Mouse (Mus musculus): Measurements from ENCODE around the gene Man1c1. TPM values are rescaled to one million over a fixed set of nuclear protein-coding genes. Genes with fewer than 3 reads are reported as not detected.

The Man1c1 gene
- polyA plus RNA-seq, 1 experiment from 2014 or later, result 5.2 TPM

DNA sequence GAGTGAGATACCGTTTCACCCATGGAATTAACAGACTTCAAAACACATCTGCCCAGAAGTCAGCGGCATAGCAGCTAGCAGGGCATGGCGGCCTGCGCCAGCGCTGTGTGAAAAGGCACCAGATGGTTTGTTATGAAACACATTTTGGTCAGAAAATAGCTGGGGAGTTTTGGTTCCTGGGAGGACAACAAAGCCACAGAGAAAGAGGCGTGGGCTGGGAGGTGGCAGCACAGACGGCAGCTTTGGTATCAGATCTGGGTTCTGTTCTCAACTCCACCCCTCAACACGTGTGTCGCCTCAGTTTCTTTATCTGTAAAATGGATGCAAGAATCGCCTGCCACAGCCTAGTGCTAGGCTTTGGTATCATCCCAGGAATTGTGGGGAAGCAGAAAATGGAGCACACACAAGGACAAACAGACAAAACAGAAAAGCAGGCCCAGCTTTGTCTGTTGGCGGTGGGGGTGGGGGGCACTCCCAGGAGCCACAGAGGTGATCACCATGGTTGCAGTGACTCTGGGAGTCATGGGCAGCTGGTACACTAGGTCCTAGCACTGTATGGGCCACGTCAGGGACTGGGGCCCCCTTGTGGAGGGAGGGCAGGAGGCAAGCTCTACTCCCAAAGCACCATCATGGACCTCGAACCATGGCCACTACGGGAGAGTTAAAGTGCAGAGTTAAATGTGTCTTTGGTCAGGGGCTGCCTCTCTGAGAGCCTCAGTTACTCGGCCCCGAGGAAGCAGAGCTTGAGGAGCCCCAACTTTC is 42.0 kb upstream of the Man1c1 start:
- H3K9me3 ChIP-seq (ENCODE audit: control insufficient read depth, low read length), result no peaks in the 10 kb centered on the region
- no peaks in the 10 kb centered on the region for H3K36me3 ChIP-seq (ENCODE audit: control insufficient read depth, insufficient read depth, low read length)
- no peak for ATAC-seq (replicated peaks; ENCODE audit: low FRiP score)
- WGBS, result 86% methylated on average over 16 of the region's 16 CpGs
- no peak overlapping the region for H3K27ac ChIP-seq (ENCODE audit: low read depth, low read length)
- no peaks in the 10 kb centered on the region for H3K27me3 ChIP-seq (ENCODE audit: control insufficient read depth, insufficient read depth, low read length)
- H3K9ac ChIP-seq (ENCODE audit: low read length), result no peak overlapping the region
- H3K4me1 ChIP-seq (replicated peaks; ENCODE audit: control insufficient read depth, insufficient read depth, low read length), result no peaks in the 10 kb centered on the region
- no peak for DNase-seq (ENCODE audit: low spot score)
- H3K4me3 ChIP-seq (ENCODE audit: low read depth, low read length), result no peak overlapping the region
- H3K4me2 ChIP-seq (ENCODE audit: low read depth, low read length, severe bottlenecking), result no peak overlapping the region

- H3K9me3 ChIP-seq (ENCODE audit: control insufficient read depth, low read length), result no peaks in the 10 kb centered on the region
- H3K36me3 ChIP-seq (ENCODE audit: control insufficient read depth, insufficient read depth, low read length), result no peaks in the 10 kb centered on the region
- H3K9ac ChIP-seq (ENCODE audit: low read length), result no peak overlapping the region
- 68% methylated on average over 16 of the region's 16 CpGs for WGBS
- H3K4me1 ChIP-seq (replicated peaks; ENCODE audit: control insufficient read depth, insufficient read depth, low read length), result no peaks in the 10 kb centered on the region
- no peaks in the 10 kb centered on the region for H3K27me3 ChIP-seq (ENCODE audit: control insufficient read depth, insufficient read depth, low read length)
- H3K27ac ChIP-seq (ENCODE audit: low read depth, low read length), result no peak overlapping the region
- no peak for ATAC-seq (replicated peaks; ENCODE audit: low FRiP score)
- no peak overlapping the region for H3K4me3 ChIP-seq (ENCODE audit: low read depth, low read length)
- no peak overlapping the region for H3K4me2 ChIP-seq (ENCODE audit: low read depth, low read length, severe bottlenecking)
- no peak for DNase-seq (ENCODE audit: low spot score)
Measured at GRCm38 (mm10) chr4:134743881-134744633, 40.0 kb upstream of the Man1c1 start.

DNA sequence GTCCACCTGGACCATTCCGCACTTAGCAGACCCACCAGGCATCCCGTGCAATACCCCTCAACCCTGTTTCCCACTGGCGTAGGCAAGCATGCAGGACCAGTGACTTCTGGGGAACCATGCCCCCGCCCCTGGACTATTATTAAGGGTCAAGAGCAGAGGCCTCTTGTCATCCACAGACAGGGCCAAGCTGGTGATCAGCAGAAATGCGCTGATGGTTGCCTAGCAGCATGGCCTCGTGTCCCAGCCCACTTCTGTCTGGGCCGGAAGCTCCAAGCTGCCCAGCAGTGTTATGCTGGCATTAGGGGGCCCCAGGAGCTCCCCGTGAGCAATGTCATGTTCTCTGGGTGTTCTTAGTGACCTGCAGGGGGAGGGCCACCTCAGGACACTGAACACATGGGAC is 37.9 kb upstream of the Man1c1 start:
- no peak for DNase-seq (ENCODE audit: low spot score)
- Histone ChIP-seq H3K27ac (ENCODE audit: low read depth, low read length) (no peak overlapping the region), H3K36me3 (ENCODE audit: control insufficient read depth, insufficient read depth, low read length) (no peaks in the 10 kb centered on the region), H3K4me3 (ENCODE audit: low read depth, low read length) (no peak overlapping the region), H3K4me2 (ENCODE audit: low read depth, low read length, severe bottlenecking) (no peak overlapping the region), H3K27me3 (ENCODE audit: control insufficient read depth, insufficient read depth, low read length) (no peaks in the 10 kb centered on the region), H3K4me1 (replicated peaks; ENCODE audit: control insufficient read depth, insufficient read depth, low read length) (0 out of 2 replicates have a peak, but pooled peaks cover under 1% of the 10 kb centered on the region), H3K9ac (ENCODE audit: low read length) (no peak overlapping the region), H3K9me3 (ENCODE audit: control insufficient read depth, low read length) (no peaks in the 10 kb centered on the region)
- ATAC-seq (replicated peaks; ENCODE audit: low FRiP score), result no peak
- 83% methylated on average over 8 of the region's 8 CpGs for WGBS

- H3K9me3 ChIP-seq (ENCODE audit: control insufficient read depth, low read length), result no peaks in the 10 kb centered on the region
- H3K36me3 ChIP-seq (ENCODE audit: control insufficient read depth, insufficient read depth, low read length), result no peaks in the 10 kb centered on the region
- DNase-seq (ENCODE audit: low spot score) (no peak), ATAC-seq (replicated peaks; ENCODE audit: low FRiP score) (no peak)
- H3K27ac ChIP-seq (ENCODE audit: low read depth, low read length), result no peak overlapping the region
- no peak overlapping the region for H3K4me2 ChIP-seq (ENCODE audit: low read depth, low read length, severe bottlenecking)
- H3K4me1 ChIP-seq (replicated peaks; ENCODE audit: control insufficient read depth, insufficient read depth, low read length), result 0 out of 2 replicates have a peak, but pooled peaks cover 2% of the 10 kb centered on the region
- H3K4me3 ChIP-seq (ENCODE audit: low read depth, low read length), result no peak overlapping the region
- no peaks in the 10 kb centered on the region for H3K27me3 ChIP-seq (ENCODE audit: control insufficient read depth, insufficient read depth, low read length)
- H3K9ac ChIP-seq (ENCODE audit: low read length), result no peak overlapping the region
- whole genome bisulfite sequencing, result 91% methylated on average over 4 of the region's 4 CpGs
Measured at GRCm38 (mm10) chr4:134740186-134740585, 36.1 kb upstream of the Man1c1 start.

DNA sequence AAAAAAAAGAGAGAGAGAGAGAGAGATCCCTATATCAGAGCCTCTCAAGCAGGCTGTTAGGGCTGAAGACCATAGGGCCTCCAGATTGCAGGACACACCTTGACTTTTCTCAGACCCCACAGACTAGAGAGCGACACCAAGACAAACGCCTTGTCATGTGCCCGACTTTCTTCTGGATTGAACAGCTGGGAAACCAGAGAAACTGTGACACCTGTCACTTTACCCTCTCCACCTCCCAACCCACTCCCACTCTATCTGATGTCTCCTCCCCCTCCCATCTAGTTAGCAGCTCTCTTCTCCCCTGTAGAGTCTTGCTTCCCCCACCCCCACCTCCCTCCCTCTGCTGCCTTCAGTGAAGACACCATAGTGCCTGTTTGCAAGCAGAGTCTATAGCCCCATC is 35.4 kb upstream of the Man1c1 start:
- WGBS, result 83% methylated on average over 3 of the region's 3 CpGs
- H3K4me2 ChIP-seq (ENCODE audit: low read depth, low read length, severe bottlenecking), result no peak overlapping the region
- no peaks in the 10 kb centered on the region for H3K36me3 ChIP-seq (ENCODE audit: control insufficient read depth, insufficient read depth, low read length)
- ATAC-seq (replicated peaks; ENCODE audit: low FRiP score) (no peak), DNase-seq (ENCODE audit: low spot score) (no peak)
- H3K9me3 ChIP-seq (ENCODE audit: control insufficient read depth, low read length), result no peaks in the 10 kb centered on the region
- H3K27ac ChIP-seq (ENCODE audit: low read depth, low read length), result no peak overlapping the region
- H3K4me3 ChIP-seq (ENCODE audit: low read depth, low read length), result no peak overlapping the region
- H3K9ac ChIP-seq (ENCODE audit: low read length), result no peak overlapping the region
- 0 out of 2 replicates have a peak, but pooled peaks cover 2% of the 10 kb centered on the region for H3K4me1 ChIP-seq (replicated peaks; ENCODE audit: control insufficient read depth, insufficient read depth, low read length)
- no peaks in the 10 kb centered on the region for H3K27me3 ChIP-seq (ENCODE audit: control insufficient read depth, insufficient read depth, low read length)

GRCm38 (mm10) chr4:134737365-134737910 is 33.3 kb upstream of the Man1c1 start:
- H3K9ac ChIP-seq (ENCODE audit: low read length), result no peak overlapping the region
- no peak overlapping the region for H3K4me3 ChIP-seq (ENCODE audit: low read depth, low read length)
- no peaks in the 10 kb centered on the region for H3K9me3 ChIP-seq (ENCODE audit: control insufficient read depth, low read length)
- DNase-seq (ENCODE audit: low spot score), result no peak
- no peak overlapping the region for H3K4me2 ChIP-seq (ENCODE audit: low read depth, low read length, severe bottlenecking)
- H3K36me3 ChIP-seq (ENCODE audit: control insufficient read depth, insufficient read depth, low read length), result no peaks in the 10 kb centered on the region
- H3K27me3 ChIP-seq (ENCODE audit: control insufficient read depth, insufficient read depth, low read length), result no peaks in the 10 kb centered on the region
- no peak for ATAC-seq (replicated peaks; ENCODE audit: low FRiP score)
- WGBS, result 52% methylated on average over 14 of the region's 14 CpGs
- H3K27ac ChIP-seq (ENCODE audit: low read depth, low read length), result no peak overlapping the region
- H3K4me1 ChIP-seq (replicated peaks; ENCODE audit: control insufficient read depth, insufficient read depth, low read length), result 0 out of 2 replicates have a peak, but pooled peaks cover 4% of the 10 kb centered on the region

GRCm38 (mm10) chr4:134736147-134736546 is 32.1 kb upstream of the Man1c1 start:
- Histone ChIP-seq H3K9ac (ENCODE audit: low read length) (no peak overlapping the region), H3K9me3 (ENCODE audit: control insufficient read depth, low read length) (no peaks in the 10 kb centered on the region), H3K27me3 (ENCODE audit: control insufficient read depth, insufficient read depth, low read length) (no peaks in the 10 kb centered on the region), H3K27ac (ENCODE audit: low read depth, low read length) (no peak overlapping the region), H3K4me3 (ENCODE audit: low read depth, low read length) (no peak overlapping the region), H3K4me2 (ENCODE audit: low read depth, low read length, severe bottlenecking) (no peak overlapping the region), H3K36me3 (ENCODE audit: control insufficient read depth, insufficient read depth, low read length) (no peaks in the 10 kb centered on the region), H3K4me1 (replicated peaks; ENCODE audit: control insufficient read depth, insufficient read depth, low read length) (0 out of 2 replicates have a peak, but pooled peaks cover 4% of the 10 kb centered on the region)
- DNase-seq (ENCODE audit: low spot score), result no peak
- ATAC-seq (replicated peaks; ENCODE audit: low FRiP score), result no peak
- 71% methylated on average over 7 of the region's 7 CpGs for WGBS

DNA sequence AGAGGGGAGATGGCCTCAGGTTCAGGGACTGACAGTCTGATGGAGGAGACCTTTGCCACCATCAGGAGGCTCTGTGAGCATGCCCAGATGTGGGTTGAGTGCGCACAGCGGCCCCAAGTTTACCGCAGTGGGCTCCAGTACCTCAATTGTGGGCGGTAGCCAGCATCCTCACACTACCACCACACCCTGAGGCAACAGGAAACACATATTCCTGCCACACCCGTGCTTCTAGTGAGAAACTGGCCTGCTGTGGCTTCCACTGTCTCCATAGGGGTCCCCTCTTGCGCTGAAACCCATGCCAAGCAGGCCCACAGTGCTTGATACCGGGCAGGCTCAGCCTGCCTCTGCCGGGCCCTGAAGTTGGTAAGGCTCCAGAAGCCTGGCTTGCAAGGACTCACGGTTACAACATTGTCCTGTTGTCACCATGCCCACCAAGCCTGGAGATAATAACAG is 30.6 kb upstream of the Man1c1 start:
- no peak overlapping the region for H3K27ac ChIP-seq (ENCODE audit: low read depth, low read length)
- H3K27me3 ChIP-seq (ENCODE audit: control insufficient read depth, insufficient read depth, low read length), result no peaks in the 10 kb centered on the region
- H3K4me3 ChIP-seq (ENCODE audit: low read depth, low read length), result no peak overlapping the region
- ATAC-seq (replicated peaks; ENCODE audit: low FRiP score), result no peak
- no peaks in the 10 kb centered on the region for H3K36me3 ChIP-seq (ENCODE audit: control insufficient read depth, insufficient read depth, low read length)
- 59% methylated on average over 9 of the region's 9 CpGs for WGBS
- DNase-seq (ENCODE audit: low spot score), result no peak
- no peak overlapping the region for H3K9ac ChIP-seq (ENCODE audit: low read length)
- no peak overlapping the region for H3K4me2 ChIP-seq (ENCODE audit: low read depth, low read length, severe bottlenecking)
- H3K4me1 ChIP-seq (replicated peaks; ENCODE audit: control insufficient read depth, insufficient read depth, low read length), result peaks cover 10% of the 10 kb centered on the region
- no peaks in the 10 kb centered on the region for H3K9me3 ChIP-seq (ENCODE audit: control insufficient read depth, low read length)
